Mouse (Mus musculus): ENCODE measurements around the gene Zfp324.
"Not testable (repeated sequence)": the region's sequence is repeated elsewhere in the genome, so short reads cannot be mapped to it uniquely, and the experiment has no call there.

The Zfp324 gene

DNA sequence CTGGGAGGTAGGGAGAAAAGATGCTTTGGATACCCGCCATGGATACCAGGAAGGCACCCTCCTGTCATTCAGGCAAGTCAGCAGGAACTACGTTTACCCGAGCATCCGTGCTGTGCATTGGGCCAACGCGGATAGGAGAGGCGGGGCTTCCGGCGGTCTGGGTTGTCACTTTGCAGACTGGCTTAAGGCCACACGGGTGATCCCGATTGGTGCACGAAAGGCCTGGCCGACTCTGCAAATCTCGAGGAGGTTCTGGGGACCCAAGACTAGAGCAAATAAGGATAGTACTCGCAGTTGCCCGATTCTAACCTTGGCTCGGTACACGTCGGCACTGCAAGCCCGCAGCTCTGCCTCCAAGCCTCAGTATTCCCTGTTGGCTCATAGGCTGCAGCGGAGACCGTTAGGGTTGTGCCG is at the start of gene Zfp324:
TSS of gene Zfp324 (plus strand) at position 161 of the 414 bp plus-strand sequence.
- peak; percentile 88 to 89 for DNase-seq (ENCODE audit: low spot score in 2 of 2)

- DNase-seq (ENCODE audit: low spot score in 2 of 2): not testable (repeated sequence)
Measured at GRCm38 (mm10) chr7:12920495-12920894, 45.1 kb upstream of the Zfp324 start.

GRCm38 (mm10) chr7:12921318-12921704 is 44.3 kb upstream of the Zfp324 start:
- DNase-seq (ENCODE audit: low spot score in 2 of 2): peak in 1 of 2 experiments; percentile 26

GRCm38 (mm10) chr7:12921705-12922465 is 43.8 kb upstream of the Zfp324 start, which contains the start of gene Rps5:
Gene Rps5 (plus strand): TSS chr7:12922290.
- peak; percentile 98 for DNase-seq (ENCODE audit: low spot score in 2 of 2)

GRCm38 (mm10) chr7:12922729-12923128 is 42.9 kb upstream of the Zfp324 start:
- no peak for DNase-seq (ENCODE audit: low spot score in 2 of 2)

GRCm38 (mm10) chr7:12926316-12926715 is 39.3 kb upstream of the Zfp324 start:
- DNase-seq (ENCODE audit: low spot score in 2 of 2): no peak

GRCm38 (mm10) chr7:12927191-12927680 is 38.4 kb upstream of the Zfp324 start, which contains the start of gene Rnf225:
Gene Rnf225 (plus strand): TSS chr7:12927416.
- DNase-seq (ENCODE audit: low spot score in 2 of 2): no peak

DNA sequence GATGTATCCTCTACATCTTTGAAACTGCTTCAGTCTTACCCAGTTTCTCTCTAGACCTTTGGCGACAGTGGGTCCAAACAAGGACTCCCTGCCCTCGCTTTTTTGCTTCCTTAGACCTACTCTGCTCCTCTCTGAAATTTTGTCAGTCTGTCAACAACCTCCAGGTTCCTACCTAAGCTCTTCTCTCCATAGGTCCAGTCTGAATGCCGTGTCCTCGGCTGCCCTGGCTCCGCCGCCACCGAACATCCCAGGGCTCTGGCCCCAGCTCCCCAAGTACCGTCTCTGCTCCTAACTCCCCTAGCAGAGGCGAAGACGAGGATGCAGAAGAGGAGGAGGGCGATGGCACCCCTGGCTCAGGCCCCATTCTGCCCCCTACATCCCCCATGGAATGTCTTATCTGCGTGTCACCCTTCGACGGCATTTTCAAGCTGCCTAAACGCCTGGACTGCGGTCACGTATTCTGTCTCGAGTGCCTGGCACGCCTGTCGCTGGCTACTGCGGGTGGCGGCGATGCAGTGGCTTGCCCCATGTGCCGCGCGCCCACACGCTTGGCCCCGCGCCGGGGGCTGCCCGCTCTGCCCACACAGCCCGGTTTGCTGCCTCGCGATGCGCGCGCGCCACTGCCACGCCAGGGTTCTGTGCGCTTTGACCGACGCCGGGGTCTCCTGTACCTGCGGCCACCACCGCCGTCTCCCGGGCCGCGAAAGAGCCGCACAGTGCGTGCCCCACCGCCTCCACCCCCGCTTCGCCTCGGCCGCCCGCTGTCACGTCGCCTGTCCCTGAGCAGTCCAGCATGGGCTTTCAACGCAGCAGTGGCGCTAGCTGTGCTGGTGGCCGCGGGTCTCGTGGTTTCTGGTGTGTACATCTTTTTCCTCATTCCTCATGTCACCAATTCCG is 37.7 kb upstream of the Zfp324 start:
- DNase-seq (ENCODE audit: low spot score in 2 of 2): peak in 1 of 2 experiments; percentile 30

- no peak for DNase-seq (ENCODE audit: low spot score in 2 of 2)
Measured at GRCm38 (mm10) chr7:12933615-12934140, 32.0 kb upstream of the Zfp324 start.

- no peak for DNase-seq (ENCODE audit: low spot score in 2 of 2)
Measured at GRCm38 (mm10) chr7:12934808-12935207, 30.8 kb upstream of the Zfp324 start.

GRCm38 (mm10) chr7:12937254-12937803 is 28.3 kb upstream of the Zfp324 start:
- DNase-seq (ENCODE audit: low spot score in 2 of 2): not testable (repeated sequence)

- DNase-seq (ENCODE audit: low spot score in 2 of 2): no peak
Measured at GRCm38 (mm10) chr7:12940599-12940998, 25.0 kb upstream of the Zfp324 start.

DNA sequence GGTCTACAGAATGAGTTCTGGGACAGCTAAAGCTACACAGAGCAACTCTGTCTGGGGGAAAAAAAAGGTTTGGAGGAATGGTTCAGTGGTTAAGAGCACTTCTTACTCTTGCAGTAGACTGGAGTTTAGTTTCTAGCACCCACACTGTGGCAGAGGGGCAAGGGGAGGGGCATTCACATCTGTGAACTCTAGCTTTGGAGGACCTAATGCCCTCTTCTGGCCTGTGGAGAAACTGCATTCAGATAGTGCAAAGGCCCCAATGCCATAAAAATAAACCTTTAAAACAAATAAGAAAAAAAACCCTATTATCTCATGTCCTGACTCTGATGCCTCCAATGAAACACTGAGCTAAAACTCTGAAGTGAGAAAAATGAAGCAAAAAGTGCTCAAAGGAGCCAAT is 22.1 kb upstream of the Zfp324 start:
- no peak for DNase-seq (ENCODE audit: low spot score in 2 of 2)

GRCm38 (mm10) chr7:12949032-12949871 is 16.4 kb upstream of the Zfp324 start:
- DNase-seq (ENCODE audit: low spot score in 2 of 2): peak; percentile 92 to 96

GRCm38 (mm10) chr7:12949872-12950229 is 15.8 kb upstream of the Zfp324 start:
- no peak for DNase-seq (ENCODE audit: low spot score in 2 of 2)

GRCm38 (mm10) chr7:12954896-12955295 is 10.7 kb upstream of the Zfp324 start:
- DNase-seq (ENCODE audit: low spot score in 2 of 2): no peak

- no peak for DNase-seq (ENCODE audit: low spot score in 2 of 2)
Measured at GRCm38 (mm10) chr7:12957511-12957910, 8.1 kb upstream of the Zfp324 start.

DNA sequence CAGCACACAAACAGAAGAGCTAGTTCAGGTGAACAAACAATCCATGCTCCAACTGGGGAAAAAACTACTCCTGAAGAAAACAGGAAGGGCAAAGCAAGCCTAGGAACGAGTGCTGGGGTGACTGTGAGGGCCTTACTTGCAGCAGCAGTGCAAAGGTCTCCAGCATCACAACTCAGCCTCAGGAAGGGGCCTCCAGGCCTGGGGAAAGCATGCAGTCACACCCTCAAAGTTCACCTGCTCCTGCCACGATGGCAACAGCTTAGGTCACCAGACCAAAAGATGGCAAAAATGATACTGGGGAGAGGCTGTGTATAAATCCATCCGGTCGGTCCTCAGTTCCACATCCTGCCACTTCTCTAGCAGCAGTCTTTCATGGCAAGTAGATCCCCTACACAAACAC is 6.7 kb upstream of the Zfp324 start:
- DNase-seq (ENCODE audit: low spot score in 2 of 2): no peak

DNA sequence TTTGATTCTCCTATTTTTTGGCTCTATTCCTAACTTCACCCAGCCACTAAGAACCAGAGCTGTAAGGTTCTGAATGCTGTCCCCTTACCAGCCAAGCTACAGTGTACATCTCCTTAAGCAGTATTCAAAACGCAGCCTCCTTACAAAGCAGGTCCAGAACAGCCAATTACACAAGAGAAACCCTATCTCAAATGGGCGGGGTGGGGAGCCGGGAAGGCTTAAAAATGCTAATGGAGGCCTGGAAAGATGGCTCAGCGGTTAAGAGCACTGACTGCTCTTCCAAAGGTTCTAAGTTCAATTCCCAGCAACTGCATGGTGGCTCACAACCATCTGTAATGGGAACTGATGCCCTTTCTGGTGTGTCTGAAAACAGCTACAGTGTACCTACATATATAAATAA is 5.9 kb upstream of the Zfp324 start:
- DNase-seq (ENCODE audit: low spot score in 2 of 2): no peak

- peak; percentile 40 to 46 for DNase-seq (ENCODE audit: low spot score in 2 of 2)
Measured at GRCm38 (mm10) chr7:12961511-12962141, 4.0 kb upstream of the Zfp324 start.

All from frontal cortex, postnatal 14 days (tissue).